Mouse (Mus musculus) brown adipose tissue, adult 24 weeks (tissue): ENCODE results near the gene 1700029P11Rik. TPM values are rescaled to one million over a fixed set of nuclear protein-coding genes. Genes with fewer than 3 reads are reported as not detected.
A peak's percentile ranks its signal among the peaks of the same experiment; 100 is the strongest.

Experiments used
- H3K27ac ChIP-seq: fragments of 200-500 bp; replicated peaks from 2 replicates; pipeline ENCODE4 v1.5.1; 2012; ENCODE audit warnings: low read depth, mild to moderate bottlenecking, low read length
- H3K4me1 ChIP-seq: fragments of 200-500 bp; 2 replicates; pipeline ENCODE4 v1.6.1; 2012; ENCODE audit warnings: low read length, mixed read lengths; ENCODE audit not compliant: control insufficient read depth, insufficient read depth, insufficient read length
- H3K4me3 ChIP-seq: fragments of 200-500 bp; 2 replicates; pipeline ENCODE4 v1.5.1; 2012; ENCODE audit warnings: low read depth, mild to moderate bottlenecking, low read length, moderate library complexity; ENCODE audit not compliant: insufficient read depth
- polyA plus RNA-seq: library from polyadenylated mRNA; stranded (reverse); fragments of >200 nt; gene quantifications from 2 replicates; pipeline ENCODE4 v1.2.4, GENCODE M21; 2012; ENCODE audit not compliant: missing spikeins, insufficient read depth, insufficient read length

1700029P11Rik gene
- polyA plus RNA-seq, 1 experiment, result not detected

GRCm38 (mm10) chr15:82015392-82016100 lies 35.2 kb downstream of the 1700029P11Rik start:
- H3K4me3 ChIP-seq, result peak overlapping the region; percentile 77
- no peaks in the 10 kb centered on the region; the same call in 1 of the 2 replicates for H3K4me1 ChIP-seq
- H3K27ac ChIP-seq, result peak overlapping the region; percentile 41

- Histone ChIP-seq H3K27ac (peak overlapping the region; percentile 41; the same call in 1 of the 2 replicates), H3K4me3 (peak overlapping the region; percentile 77), H3K4me1 (no peaks in the 10 kb centered on the region; the same call in 1 of the 2 replicates)
These were observed 35.9 kb downstream of the 1700029P11Rik start for GRCm38 (mm10) chr15:82016101-82016808.

GRCm38 (mm10) chr15:82016830-82017229 lies 36.5 kb downstream of the 1700029P11Rik start:
- H3K4me3 ChIP-seq, result peak overlapping the region; percentile 71
- H3K4me1 ChIP-seq, result no peaks in the 10 kb centered on the region; the same call in 1 of the 2 replicates
- no peak overlapping the region for H3K27ac ChIP-seq

GRCm38 (mm10) chr15:82017461-82017860 lies 37.1 kb downstream of the 1700029P11Rik start:
- no peak overlapping the region for H3K27ac ChIP-seq
- no peak overlapping the region for H3K4me3 ChIP-seq
- no peaks in the 10 kb centered on the region; the same call in 1 of the 2 replicates for H3K4me1 ChIP-seq

- H3K4me1 ChIP-seq, result peaks cover 4% of the 10 kb centered on the region; the same call in 1 of the 2 replicates
- no peak overlapping the region for H3K4me3 ChIP-seq
- no peak overlapping the region for H3K27ac ChIP-seq
These were observed 38.9 kb downstream of the 1700029P11Rik start for GRCm38 (mm10) chr15:82019288-82019687.

- no peak overlapping the region for H3K4me3 ChIP-seq
- 0 out of 2 replicates have a peak, but pooled peaks cover 4% of the 10 kb centered on the region for H3K4me1 ChIP-seq
- H3K27ac ChIP-seq, result no peak overlapping the region
These were observed 42.3 kb downstream of the 1700029P11Rik start for GRCm38 (mm10) chr15:82022535-82023088.

- Histone ChIP-seq H3K4me3 (no peak overlapping the region), H3K27ac (no peak overlapping the region), H3K4me1 (0 out of 2 replicates have a peak, but pooled peaks cover 4% of the 10 kb centered on the region)
These were observed 43.8 kb downstream of the 1700029P11Rik start for GRCm38 (mm10) chr15:82023965-82024635.

- Histone ChIP-seq H3K4me1 (0 out of 2 replicates have a peak, but pooled peaks cover 4% of the 10 kb centered on the region), H3K4me3 (no peak overlapping the region), H3K27ac (no peak overlapping the region)
These were observed 46.9 kb downstream of the 1700029P11Rik start for GRCm38 (mm10) chr15:82027276-82027675.

- Histone ChIP-seq H3K4me1 (0 out of 2 replicates have a peak, but pooled peaks cover 2% of the 10 kb centered on the region), H3K27ac (no peak overlapping the region), H3K4me3 (no peak overlapping the region)
These were observed 47.4 kb downstream of the 1700029P11Rik start for GRCm38 (mm10) chr15:82027726-82028125.

Other genes with a start within 250 kb of the 1700029P11Rik start
- gene Zc3h7b, start 235.5 kb upstream of the 1700029P11Rik start, polyA plus RNA-seq, result 25.1 and 32.4 TPM in 2 replicates
- gene Rangap1, start 235.0 kb upstream of the 1700029P11Rik start, polyA plus RNA-seq, result 15.0 and 18.8 TPM in 2 replicates
- gene Tef, start 178.1 kb upstream of the 1700029P11Rik start, polyA plus RNA-seq, result 33.0 and 53.3 TPM in 2 replicates
- gene Tob2, start 121.7 kb upstream of the 1700029P11Rik start, polyA plus RNA-seq, result 79.0 and 87.4 TPM in 2 replicates
- 42.4 and 46.3 TPM in 2 replicates for gene Phf5a, start 108.6 kb upstream of the 1700029P11Rik start, polyA plus RNA-seq
- gene Aco2, start 108.2 kb upstream of the 1700029P11Rik start, polyA plus RNA-seq, result 3,633 and 4,102 TPM in 2 replicates
- gene Polr3h, start 54.3 kb upstream of the 1700029P11Rik start, polyA plus RNA-seq, result 2.8 and 13.2 TPM in 2 replicates
- gene Csdc2, start 43.8 kb upstream of the 1700029P11Rik start, polyA plus RNA-seq, result not detected in 2 replicates
- gene Pmm1, start 19.6 kb upstream of the 1700029P11Rik start, polyA plus RNA-seq, result 86.8 and 130 TPM in 2 replicates
- gene Xrcc6, start 7.3 kb downstream of the 1700029P11Rik start, polyA plus RNA-seq, result 119 and 145 TPM in 2 replicates
- 5.1 and 9.2 TPM in 2 replicates for gene Desi1, start 53.3 kb downstream of the 1700029P11Rik start, polyA plus RNA-seq
- 88.5 and 124 TPM in 2 replicates for gene Snu13, start 67.1 kb downstream of the 1700029P11Rik start, polyA plus RNA-seq
- not detected in 2 replicates for gene 4930407I10Rik, start 78.6 kb downstream of the 1700029P11Rik start, polyA plus RNA-seq
- not detected in 2 replicates for gene Mei1, start 89.5 kb downstream of the 1700029P11Rik start, polyA plus RNA-seq
- 3.6 and 4.3 TPM in 2 replicates for gene Ccdc134, start 147.4 kb downstream of the 1700029P11Rik start, polyA plus RNA-seq
- 24.3 and 25.3 TPM in 2 replicates for gene Srebf2, start 166.6 kb downstream of the 1700029P11Rik start, polyA plus RNA-seq
- gene Shisa8, start 232.3 kb downstream of the 1700029P11Rik start, polyA plus RNA-seq, result not detected in 2 replicates
- not detected in 2 replicates for gene Tnfrsf13c, start 243.8 kb downstream of the 1700029P11Rik start, polyA plus RNA-seq